Mouse (Mus musculus) central nervous system, embryonic 11.5 days (tissue): Measurements from ENCODE around the gene Sec24c. TPM values are rescaled to one million over a fixed set of nuclear protein-coding genes. Genes with fewer than 3 reads are reported as not detected.

Experiments used
- polyA plus RNA-seq: library from polyadenylated mRNA; depleted of rRNA; stranded (reverse); fragments of >200 nt; gene quantifications from 2 replicates; pipeline ENCODE4 v1.2.3, GENCODE M21; 2012; rRNA removed

Sec24c gene
- polyA plus RNA-seq = 89.9 and 120 TPM in 2 replicates

GRCm38 (mm10) chr14:20674064-20674833 lies at the start of gene Sec24c:
Gene Sec24c, plus strand, starts transcription at chr14:20674308.

GRCm38 (mm10) chr14:20640644-20641437 lies 33.3 kb upstream of the Sec24c start, which contains the start of gene Usp54:
Gene Usp54, minus strand, starts transcription at chr14:20641063.

GRCm38 (mm10) chr14:20656361-20656760 lies 17.7 kb upstream of the Sec24c start, which contains the start of gene Myoz1:
Gene Myoz1, minus strand, starts transcription at chr14:20656540.

GRCm38 (mm10) chr14:20668154-20668810 lies 5.8 kb upstream of the Sec24c start, which contains the start of gene Synpo2l:
Gene Synpo2l, minus strand, starts transcription at chr14:20668354.

GRCm38 (mm10) chr14:20694884-20695760 lies 21.0 kb downstream of the Sec24c start, which contains the start of gene Fut11:
Gene Fut11, plus strand, starts transcription at chr14:20694968.

GRCm38 (mm10) chr14:20702741-20703381 lies 28.8 kb downstream of the Sec24c start, which contains the start of gene Chchd1:
Gene Chchd1, plus strand, starts transcription at chr14:20703006.

GRCm38 (mm10) chr14:20707201-20708190 lies 33.4 kb downstream of the Sec24c start, which contains the start of gene Zswim8:
Gene Zswim8, plus strand, starts transcription at chr14:20707552.

GRCm38 (mm10) chr14:20733952-20734774 lies 60.1 kb downstream of the Sec24c start, which contains the start of gene Ndst2:
Gene Ndst2, minus strand, starts transcription at chr14:20734562.

Other genes starting within 250 kb of the Sec24c start
- gene Cfap70, start 222.1 kb upstream of the Sec24c start, polyA plus RNA-seq = 0.31 and 0.43 TPM in 2 replicates
- 14.3 and 27.8 TPM in 2 replicates for gene Anxa7, start 194.2 kb upstream of the Sec24c start, polyA plus RNA-seq
- gene Mss51, start 177.4 kb upstream of the Sec24c start, polyA plus RNA-seq = 4.0 and 4.6 TPM in 2 replicates
- gene Ppp3cb, start 127.7 kb upstream of the Sec24c start, polyA plus RNA-seq = 66.8 and 96.5 TPM in 2 replicates
- 15.9 and 20.4 TPM in 2 replicates for gene Usp54, start 33.2 kb upstream of the Sec24c start, polyA plus RNA-seq
- gene Myoz1, start 17.8 kb upstream of the Sec24c start, polyA plus RNA-seq = 0.24 and 1.3 TPM in 2 replicates
- gene Synpo2l, start 6.0 kb upstream of the Sec24c start, polyA plus RNA-seq = 1.2 and 6.3 TPM in 2 replicates
- gene Fut11, start 20.7 kb downstream of the Sec24c start, polyA plus RNA-seq = 10.3 and 16.4 TPM in 2 replicates
- gene Chchd1, start 28.7 kb downstream of the Sec24c start, polyA plus RNA-seq = 167 and 168 TPM in 2 replicates
- gene Zswim8, start 33.2 kb downstream of the Sec24c start, polyA plus RNA-seq = 90.5 and 156 TPM in 2 replicates
- 24.6 and 40.4 TPM in 2 replicates for gene Ndst2, start 60.3 kb downstream of the Sec24c start, polyA plus RNA-seq
- gene Camk2g, start 119.8 kb downstream of the Sec24c start, polyA plus RNA-seq = 33.2 and 54.0 TPM in 2 replicates
- gene Plau, start 162.4 kb downstream of the Sec24c start, polyA plus RNA-seq = 2.4 and 4.7 TPM in 2 replicates